Mouse (Mus musculus) cerebellum, adult 11-12 months (tissue): Measurements from ENCODE around the gene Asb8.

Experiments used
- DNase-seq: peaks from one replicate; pipeline ENCODE4 v3.0.0; 2022

Gene Asb8

DNA sequence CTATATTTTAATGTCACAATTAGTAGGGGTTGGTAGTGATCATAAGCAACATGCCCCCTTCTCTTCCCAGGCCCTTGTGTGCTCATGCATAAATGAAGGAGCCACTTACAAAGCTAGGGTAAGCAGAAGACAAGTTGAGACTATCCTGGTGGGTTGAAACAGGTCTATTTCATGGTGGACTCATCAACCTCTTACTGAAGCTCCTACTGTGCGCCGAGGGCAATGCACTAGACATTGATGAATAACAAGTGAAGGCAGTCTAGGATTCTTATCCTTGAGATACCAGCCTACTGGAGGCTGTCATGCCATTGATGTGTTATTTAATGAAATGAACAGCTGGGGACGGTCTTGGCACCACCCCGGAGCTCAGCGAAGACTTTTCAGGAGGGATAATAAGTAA, 10.2 kb downstream of the Asb8 start:
- DNase-seq, result no peak

- DNase-seq, result no peak
These were observed 10.8 kb downstream of the Asb8 start for GRCm38 (mm10) chr15:98154631-98155030.

DNA sequence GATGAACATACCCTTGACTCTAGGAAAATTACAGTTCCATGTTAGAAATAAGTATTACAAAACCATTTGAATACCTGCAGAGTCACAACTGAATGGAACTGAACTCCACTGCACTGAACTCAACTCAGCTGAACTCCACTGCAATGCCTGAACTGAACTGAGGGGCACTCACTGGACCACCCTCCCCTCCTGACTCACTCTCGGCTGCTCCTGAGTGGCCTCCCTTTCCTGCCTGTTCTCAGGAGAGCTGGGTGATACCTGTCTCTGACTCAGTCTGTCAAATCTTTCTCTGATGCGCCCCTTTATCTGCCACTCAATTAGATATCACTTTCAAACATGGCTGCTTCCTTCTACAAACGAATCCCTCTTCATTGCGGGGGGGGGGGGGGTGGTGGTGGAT, 11.3 kb downstream of the Asb8 start:
- no peak for DNase-seq

DNA sequence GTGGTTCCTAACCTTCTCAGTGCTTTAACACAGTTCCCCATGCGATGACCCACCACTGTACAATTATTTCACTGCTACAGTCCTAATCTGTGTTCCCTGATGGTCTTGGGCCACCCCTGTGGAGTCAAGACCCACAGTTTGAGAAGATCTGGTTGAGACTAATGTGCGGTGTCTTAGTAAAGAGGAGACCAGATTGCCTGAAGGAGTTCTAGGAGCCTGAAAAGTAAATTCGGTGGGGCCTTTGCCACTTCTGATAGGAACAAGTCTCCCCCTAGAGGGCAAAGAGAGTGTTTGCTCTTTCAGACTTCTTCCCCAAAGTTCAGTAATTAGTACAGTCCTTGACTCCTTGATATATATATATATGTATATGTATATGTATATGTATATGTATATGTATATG, 11.8 kb downstream of the Asb8 start:
- DNase-seq, result no peak

DNA sequence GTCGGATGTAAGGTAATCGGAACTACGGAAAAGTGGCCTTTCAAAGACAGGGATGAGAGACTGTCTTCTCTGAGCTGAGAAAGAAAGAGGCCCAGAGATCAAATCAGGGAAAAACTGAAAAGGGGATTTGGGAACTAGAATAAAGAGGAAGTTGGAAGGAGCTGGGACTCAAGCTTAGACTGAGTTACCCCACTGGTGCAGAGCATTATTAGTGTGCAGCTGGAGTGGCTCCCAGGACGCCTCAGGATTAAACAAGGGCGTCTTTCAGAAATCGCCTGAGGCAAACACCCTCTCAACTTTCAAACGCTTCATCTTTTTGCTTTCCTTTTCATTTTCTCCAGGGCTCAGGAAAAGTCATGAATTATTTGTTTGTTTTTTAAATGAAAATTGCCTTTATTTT, 12.5 kb downstream of the Asb8 start:
- no peak for DNase-seq

DNA sequence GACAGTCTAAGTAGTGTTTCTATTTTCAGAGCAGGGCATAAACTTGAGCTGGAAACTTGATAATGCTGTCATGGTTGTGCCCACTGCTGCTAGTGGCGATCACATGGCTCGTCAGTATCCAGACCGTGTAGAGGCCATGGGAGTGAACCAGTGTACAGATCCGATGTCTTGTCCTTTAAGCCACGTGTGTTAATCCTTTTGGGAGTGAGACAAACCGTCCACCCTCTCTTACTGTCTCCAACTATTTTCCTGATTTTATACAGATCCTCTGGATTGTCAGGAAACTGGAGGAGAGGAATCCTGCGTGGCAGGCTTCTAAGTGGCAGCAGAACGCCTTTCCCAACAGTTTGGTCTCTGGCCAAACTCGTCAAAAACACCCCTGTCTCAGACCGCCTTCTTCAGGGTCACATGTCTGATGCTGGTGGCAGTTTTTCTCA, 16.2 kb downstream of the Asb8 start:
- DNase-seq, result no peak

DNA sequence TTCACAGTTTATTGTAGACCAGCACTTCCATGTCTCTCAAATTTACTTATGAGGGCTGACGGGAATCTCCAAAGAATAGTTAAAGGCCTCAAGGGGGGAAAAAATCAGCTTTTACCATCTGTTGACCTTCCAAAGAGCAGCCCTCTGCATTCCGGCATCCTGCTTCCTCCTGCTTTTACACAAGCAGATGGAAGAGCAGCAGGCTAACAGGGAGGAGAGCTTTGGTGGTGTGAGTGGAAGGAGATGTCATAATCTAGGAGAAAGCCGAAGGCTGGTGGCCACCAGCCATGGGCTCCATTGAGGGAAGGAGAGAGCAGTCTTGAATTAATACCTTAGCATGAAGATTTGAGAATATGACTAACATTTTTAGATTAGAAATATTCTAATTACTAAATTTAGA, 17.1 kb downstream of the Asb8 start:
- peak; percentile 82 for DNase-seq

DNA sequence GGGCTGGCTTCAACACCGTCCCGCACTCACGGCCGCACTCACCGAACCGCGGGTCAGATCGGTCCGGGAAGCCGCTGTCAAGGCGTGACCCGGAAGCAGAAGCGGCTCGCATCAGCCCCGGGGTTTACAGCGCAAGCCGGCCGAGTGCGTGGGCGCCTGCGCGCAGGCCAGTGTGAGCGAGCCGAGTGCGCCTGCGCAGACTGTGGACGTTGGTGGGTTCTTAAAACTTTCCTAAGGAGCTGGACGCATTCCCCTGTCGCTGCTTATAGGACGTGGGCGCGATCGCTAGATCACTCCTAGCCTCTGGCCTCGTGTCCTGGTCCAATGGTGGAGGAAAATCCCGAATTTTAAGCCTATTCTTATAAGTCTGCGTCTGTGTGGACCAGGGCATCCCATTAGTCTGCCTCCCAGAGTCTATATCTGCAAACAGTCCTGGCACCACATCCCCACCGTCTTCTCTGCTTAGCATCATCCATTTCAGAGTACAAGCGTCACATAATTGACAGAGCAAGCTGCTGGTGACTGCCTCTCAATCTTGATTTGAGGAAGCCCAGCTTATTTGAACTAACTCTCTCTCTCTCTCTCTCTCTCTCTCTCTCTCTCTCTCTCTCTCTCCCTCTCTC, 19.8 kb downstream of the Asb8 start:
- peak; percentile 93 for DNase-seq

DNA sequence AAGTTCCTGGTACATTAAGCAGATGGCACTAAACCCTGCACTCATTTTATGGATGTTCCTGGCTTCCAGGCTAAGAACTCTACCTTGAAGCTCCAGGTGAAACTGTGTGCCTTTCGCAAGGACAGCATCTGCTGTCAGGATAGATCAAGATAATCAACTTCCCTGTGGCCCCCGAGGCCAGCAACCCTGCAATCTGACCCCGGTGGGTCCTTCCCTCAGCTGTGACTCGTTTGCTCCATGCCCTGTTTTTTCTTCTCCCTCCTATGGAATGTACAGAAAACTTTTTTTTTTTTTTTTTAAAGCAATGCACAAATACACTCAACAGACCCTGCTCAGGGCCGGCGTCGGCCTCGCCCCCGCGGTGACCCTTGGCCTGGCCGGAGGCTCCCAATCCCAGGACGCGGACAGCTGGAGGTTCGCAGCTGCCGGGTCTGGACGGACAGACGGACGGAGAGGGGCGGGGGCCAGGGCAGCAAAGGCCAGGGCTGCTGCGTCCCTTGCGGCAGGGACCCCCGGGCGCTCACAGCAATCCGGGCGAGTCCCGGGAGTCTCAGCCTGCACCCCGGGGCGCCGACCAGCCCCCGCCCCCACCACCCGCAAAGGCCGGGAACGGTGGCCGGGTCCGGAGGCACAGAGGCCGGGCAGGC, 20.4 kb downstream of the Asb8 start:
- peak; percentile 64 for DNase-seq

DNA sequence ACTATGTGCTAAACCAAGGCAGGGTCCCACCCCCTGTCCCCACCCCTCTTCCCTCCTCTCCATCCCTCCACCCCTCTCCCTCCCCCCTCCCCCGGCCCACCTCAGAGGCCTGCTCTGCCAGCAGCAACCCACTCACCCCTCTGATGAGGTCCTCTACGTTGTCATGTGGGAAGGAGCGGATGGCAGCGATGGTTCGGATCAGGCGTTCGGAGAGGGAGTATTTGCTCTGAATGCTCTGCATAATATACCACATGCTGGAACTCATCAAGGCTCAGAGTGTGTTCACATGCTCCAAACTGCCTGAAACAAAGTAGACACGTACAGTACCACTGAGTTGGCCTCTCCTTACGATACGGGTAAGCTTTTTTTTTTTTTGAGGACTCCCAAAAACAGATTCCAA, 22.9 kb downstream of the Asb8 start:
- no peak for DNase-seq

DNA sequence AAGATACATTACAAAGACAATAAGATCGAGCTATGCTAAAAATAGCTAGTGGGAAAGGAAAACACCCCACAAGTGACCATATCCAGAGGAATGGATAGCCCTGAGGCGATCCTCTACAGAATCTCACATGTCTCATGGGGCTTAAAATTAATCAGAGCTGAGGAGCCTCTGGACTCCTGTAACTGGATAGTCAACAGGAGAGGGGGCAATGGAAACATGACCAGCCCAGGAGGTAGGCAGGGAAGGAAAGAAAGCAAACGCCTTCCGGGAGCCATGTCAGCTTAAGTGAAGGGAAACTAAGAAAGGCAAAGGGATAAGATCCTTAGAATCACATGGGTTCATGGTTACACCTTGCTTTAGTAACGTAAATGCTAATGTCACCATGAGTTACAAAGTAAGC, 24.6 kb downstream of the Asb8 start:
- no peak for DNase-seq

GRCm38 (mm10) chr15:98139763-98140162, 25.7 kb downstream of the Asb8 start:
- DNase-seq, result no peak

GRCm38 (mm10) chr15:98136871-98137270, 28.6 kb downstream of the Asb8 start:
- DNase-seq, result no peak

- DNase-seq, result no peak
These were observed 29.8 kb downstream of the Asb8 start for GRCm38 (mm10) chr15:98135671-98136070.

GRCm38 (mm10) chr15:98134666-98135065, 30.8 kb downstream of the Asb8 start:
- no peak for DNase-seq

- DNase-seq, result no peak
These were observed 31.4 kb downstream of the Asb8 start for GRCm38 (mm10) chr15:98134034-98134433.

DNA sequence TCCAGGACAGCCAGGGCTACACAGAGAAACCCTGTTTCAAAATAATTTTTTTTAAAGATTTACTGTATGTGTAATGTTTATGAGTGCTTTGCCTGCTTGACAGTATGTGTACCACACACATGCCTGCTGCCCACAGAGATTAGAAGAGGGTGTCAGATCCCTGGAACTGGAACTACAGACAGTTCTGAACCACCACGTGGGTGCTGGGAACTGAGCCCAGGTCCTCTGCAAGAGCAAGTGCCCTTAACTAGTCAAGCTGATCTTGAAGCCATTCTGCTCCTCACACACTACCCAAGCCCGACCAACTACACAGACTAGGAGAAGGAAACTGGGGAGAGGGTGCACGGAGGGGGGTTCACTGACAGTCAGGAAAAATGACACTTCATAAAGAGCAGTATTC, 32.0 kb downstream of the Asb8 start:
- no peak for DNase-seq

DNA sequence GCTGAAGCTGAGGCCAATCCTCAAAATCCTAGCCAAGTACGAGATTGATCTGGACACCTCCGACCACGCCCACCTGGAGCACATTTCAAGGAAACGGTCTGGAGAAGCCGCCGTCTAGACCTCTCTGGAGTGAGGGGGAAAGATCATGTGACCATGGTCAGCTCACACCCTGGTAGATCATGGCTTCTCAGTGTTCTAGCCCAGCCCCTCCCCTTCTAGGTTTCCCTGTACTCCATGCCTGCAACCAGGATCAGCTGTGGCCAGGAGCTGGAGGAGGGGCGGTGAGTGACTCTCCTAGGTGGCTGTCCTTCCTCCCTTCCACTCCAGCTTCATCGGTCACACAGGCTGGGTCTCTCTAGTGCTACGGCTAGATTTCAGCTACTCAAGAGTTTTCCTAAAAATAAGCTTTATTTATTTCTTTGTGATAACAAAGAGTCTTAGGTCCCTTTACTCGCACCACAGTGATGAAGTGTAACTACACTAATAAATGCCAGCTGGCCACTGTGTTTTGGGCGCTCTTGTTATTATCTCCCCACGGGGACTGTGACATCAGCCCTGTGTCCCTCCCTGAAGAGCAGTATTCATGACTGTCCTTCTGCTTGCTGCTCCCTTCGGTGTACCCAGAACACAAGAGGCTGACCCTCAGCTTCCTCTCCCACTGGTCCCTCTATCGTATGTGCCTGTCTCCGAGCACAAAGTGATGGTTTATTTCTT, 33.3 kb downstream of the Asb8 start:
- no peak for DNase-seq

GRCm38 (mm10) chr15:98131451-98131850, 34.0 kb downstream of the Asb8 start:
- no peak for DNase-seq

DNA sequence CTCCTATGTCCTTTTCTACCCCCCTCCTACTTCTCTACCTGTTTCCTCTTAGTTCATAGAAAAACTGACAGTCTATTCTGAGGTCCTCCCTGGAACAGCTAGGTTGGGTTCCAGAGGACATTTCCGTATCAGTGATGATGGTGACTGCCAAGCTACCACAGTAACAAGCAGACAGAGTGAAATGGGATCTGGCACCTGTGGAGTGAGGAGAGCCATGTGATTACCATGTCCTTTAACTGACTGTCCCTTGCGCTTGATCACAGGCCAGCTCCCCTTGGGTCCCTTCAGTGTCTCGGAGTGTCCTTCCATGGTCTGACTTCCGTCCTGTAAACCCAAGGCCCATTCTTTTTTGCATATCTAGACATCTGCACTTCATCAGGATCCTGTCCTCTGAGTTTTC, 34.4 kb downstream of the Asb8 start:
- DNase-seq, result no peak

- DNase-seq, result no peak
These were observed 44.6 kb downstream of the Asb8 start for GRCm38 (mm10) chr15:98120831-98121230.

DNA sequence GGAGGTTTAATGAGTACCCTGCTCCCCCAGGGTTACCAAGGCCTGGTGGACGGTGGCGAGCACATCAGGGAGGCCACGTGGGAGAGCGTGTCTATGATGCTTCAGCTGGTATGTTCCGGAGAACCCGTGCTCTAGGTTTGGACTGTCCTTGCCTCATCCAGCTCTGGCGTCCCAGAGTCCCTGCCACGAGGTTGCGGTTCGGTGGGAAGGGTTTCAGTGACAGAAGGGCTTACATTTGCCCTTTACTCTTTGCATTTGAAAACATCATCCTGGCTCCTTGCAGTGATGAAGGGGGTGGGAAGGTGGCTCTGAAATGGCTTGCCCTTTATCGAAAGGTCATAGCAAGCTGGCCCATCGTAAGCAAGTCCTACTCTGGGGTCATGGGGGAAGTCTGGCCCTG, 46.1 kb downstream of the Asb8 start:
- no peak for DNase-seq

GRCm38 (mm10) chr15:98116287-98116686, 49.1 kb downstream of the Asb8 start:
- DNase-seq, result no peak

GRCm38 (mm10) chr15:98115779-98116163, 49.7 kb downstream of the Asb8 start:
- DNase-seq, result no peak
